Mouse (Mus musculus) testis, adult 2 months (tissue): Measurements from ENCODE around the gene Gm6377. TPM values are rescaled to one million over a fixed set of nuclear protein-coding genes. Genes with fewer than 3 reads are reported as not detected.

Experiments used
- H3K27ac ChIP-seq: fragments of 200-500 bp; 2 replicates; pipeline ENCODE4 v1.5.1; 2012; ENCODE audit warnings: low read depth, low read length; ENCODE audit not compliant: control insufficient read depth, insufficient read depth
- H3K27me3 ChIP-seq: fragments of 200-500 bp; 2 replicates; pipeline ENCODE4 v1.6.1; 2012; ENCODE audit warnings: mild to moderate bottlenecking, low read length, moderate library complexity; ENCODE audit not compliant: control insufficient read depth, insufficient read depth
- H3K36me3 ChIP-seq: fragments of 200-500 bp; 2 replicates; pipeline ENCODE4 v1.6.1; 2012; ENCODE audit warnings: mild to moderate bottlenecking, low read length; ENCODE audit not compliant: control insufficient read depth, insufficient read depth
- H3K4me1 ChIP-seq: fragments of 200-500 bp; 2 replicates; pipeline ENCODE4 v1.6.1; 2012; ENCODE audit warnings: low read length; ENCODE audit not compliant: control insufficient read depth, insufficient read depth
- H3K4me3 ChIP-seq: fragments of 200-500 bp; 2 replicates; pipeline ENCODE4 v1.5.1; 2012; ENCODE audit warnings: low read depth, mild to moderate bottlenecking, low read length, moderate library complexity, mixed read lengths; ENCODE audit not compliant: control insufficient read depth
- POLR2A ChIP-seq: fragments of 200-500 bp; IDR thresholded peaks from 2 replicates; pipeline ENCODE4 v1.6.1; 2012; ENCODE audit warnings: low read depth, mild to moderate bottlenecking, inconsistent platforms, low read length, moderate library complexity; ENCODE audit not compliant: control insufficient read depth
- polyA plus RNA-seq: library from polyadenylated mRNA; depleted of rRNA; stranded (reverse); fragments of >200 nt; gene quantifications from 2 replicates; pipeline ENCODE4 v1.2.3, GENCODE M21; 2012; rRNA removed

Gene Gm6377
- polyA plus RNA-seq, 1 experiment: not detected

- Histone ChIP-seq H3K27ac (no peak overlapping the region), H3K4me3 (no peak overlapping the region), H3K36me3 (no peaks in the 10 kb centered on the region), H3K4me1 (no peaks in the 10 kb centered on the region), H3K27me3 (no peaks in the 10 kb centered on the region)
- TF ChIP-seq POLR2A: no peak
Measured at GRCm38 (mm10) chrX:109238163-109238562, 41.6 kb downstream of the Gm6377 start.

Other genes starting within 250 kb of the Gm6377 start
- 0.38 and 1.2 TPM in 2 replicates for gene Hmgn5, start 183.4 kb upstream of the Gm6377 start, polyA plus RNA-seq
- 2.1 and 3.1 TPM in 2 replicates for gene Sh3bgrl, start 101.4 kb upstream of the Gm6377 start, polyA plus RNA-seq